Mouse (Mus musculus): Measurements from ENCODE around the gene Gm13030.
A peak's percentile ranks its signal among the peaks of the same experiment; 100 is the strongest.
"Not testable (repeated sequence)": the region's sequence is repeated elsewhere in the genome, so short reads cannot be mapped to it uniquely, and the experiment has no call there.

The Gm13030 gene

DNA sequence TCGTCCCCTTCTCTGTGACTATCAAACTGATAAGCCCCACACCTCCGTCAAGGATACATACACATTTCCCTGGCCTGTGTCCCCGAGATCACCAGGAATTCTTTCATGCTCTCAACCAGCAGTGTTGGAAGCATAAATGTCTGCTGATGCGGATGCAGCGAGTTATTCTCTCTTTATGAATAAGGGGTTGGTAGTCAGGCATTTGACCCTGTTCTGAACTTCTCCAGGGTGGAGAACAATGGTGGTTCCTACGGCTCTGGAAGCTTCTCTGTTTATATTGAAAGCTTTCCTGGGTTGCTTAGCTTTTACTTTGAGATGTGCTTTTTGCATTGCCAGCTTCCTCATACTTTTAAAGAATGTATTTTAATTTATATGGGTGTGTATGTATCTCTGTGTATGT, at the start of gene Gm13030:
Gene Gm13030, minus strand, starts transcription at position 101 of the 400 bp plus-strand sequence.
- no peak for DNase-seq (ENCODE audit: extremely low spot score)

DNA sequence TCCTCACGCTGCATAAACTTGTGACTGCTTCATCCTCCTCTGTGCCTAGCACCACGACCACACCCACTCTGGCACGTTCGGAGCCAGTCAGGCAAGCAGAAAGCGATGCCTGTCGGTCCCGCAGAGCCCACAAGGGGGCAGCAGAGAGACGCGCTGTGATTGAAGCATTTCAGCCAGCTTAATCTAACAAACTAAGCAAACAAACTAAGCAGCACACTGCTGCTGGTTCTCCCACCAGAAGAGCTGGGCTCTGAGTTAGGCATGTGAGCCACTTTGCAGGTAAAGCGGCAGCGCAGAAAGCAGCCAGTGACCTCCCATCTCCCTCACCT, 48.3 kb upstream of the Gm13030 start:
- DNase-seq (ENCODE audit: extremely low spot score) = peak; percentile 92

DNA sequence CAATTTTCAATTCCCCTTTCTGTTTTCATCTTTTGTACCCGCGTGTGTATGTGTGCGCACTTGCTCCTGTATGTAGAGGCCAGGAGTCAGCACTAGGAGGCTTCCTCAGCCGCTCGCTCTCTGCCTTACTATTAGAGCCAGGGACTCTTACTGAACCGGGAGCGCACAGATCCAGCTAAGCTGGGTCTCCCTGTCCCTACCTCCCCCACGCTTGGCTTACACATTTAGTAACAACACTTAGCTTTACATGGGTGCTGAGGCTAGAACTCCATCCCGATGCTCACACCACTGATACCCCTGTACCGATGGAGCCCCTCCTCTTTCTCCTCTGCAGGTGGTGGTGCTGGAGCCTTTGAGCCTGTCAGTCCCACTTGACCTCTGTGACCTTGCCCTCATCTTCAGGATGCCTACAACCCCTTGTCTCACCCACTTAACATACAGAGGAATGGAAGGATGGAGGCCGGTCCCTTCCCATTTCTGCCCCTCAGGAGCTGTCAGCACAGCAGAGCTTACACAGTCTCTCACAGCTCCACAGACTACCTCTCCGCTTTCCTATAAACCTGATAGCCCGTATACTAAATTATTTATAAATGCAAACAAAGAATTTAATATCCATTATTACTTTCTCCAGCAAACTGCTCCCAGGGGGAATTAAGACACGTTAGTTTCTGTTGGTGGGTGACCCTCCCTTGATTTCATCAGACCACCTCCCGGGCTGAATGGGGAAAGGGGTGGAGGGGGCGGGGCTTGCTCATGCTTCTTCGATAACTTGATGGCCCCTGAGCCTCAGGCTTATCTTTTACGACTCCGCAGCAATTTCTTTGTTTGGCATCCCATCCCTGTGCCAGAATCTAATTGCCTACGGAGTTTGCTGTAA, 47.7 kb upstream of the Gm13030 start:
- DNase-seq (ENCODE audit: extremely low spot score) = no peak

DNA sequence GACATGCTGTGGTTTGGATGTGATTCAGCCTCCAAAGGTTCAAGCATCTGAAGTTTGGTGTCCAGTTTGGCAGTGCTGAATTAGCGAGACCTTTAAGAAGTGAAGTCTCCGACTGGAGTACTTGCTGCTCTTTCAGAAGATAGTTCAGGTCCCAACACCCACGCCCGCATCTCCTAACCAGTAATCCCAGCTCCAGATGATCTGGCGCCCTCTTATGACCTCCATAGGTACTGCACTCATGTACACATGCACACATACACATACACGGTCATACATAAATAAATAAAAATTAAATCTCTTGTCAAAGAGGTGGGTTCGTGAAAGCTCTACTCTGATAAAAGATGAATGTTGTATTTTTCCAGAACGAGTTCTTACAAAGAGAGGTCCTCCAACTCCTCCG, 43.5 kb upstream of the Gm13030 start:
- DNase-seq (ENCODE audit: extremely low spot score) = no peak

DNA sequence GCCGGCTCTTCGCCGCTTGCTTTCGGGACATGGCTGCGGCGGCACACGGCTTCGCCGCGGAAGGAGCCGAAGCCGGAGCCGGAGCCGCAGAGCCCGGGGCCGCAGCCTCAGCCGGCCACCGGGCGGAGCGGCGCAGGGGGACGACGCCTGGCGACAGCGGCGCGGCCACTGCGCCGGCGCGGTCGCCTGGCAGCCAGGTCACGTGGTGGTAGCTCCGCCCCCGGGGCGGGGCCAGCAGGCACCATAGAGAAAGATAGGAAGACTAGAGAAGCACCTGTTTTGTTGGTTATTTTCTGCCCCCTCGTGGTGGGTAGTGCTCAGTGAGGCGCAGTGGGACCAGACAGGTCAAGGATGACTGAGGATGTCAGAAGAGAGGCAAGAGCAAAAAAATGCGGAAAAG, 40.0 kb upstream of the Gm13030 start, which contains the start of gene Otud3:
Gene Otud3, minus strand, starts transcription at position 149 of the 400 bp plus-strand sequence.
- DNase-seq (ENCODE audit: extremely low spot score) = peak; percentile 95

DNA sequence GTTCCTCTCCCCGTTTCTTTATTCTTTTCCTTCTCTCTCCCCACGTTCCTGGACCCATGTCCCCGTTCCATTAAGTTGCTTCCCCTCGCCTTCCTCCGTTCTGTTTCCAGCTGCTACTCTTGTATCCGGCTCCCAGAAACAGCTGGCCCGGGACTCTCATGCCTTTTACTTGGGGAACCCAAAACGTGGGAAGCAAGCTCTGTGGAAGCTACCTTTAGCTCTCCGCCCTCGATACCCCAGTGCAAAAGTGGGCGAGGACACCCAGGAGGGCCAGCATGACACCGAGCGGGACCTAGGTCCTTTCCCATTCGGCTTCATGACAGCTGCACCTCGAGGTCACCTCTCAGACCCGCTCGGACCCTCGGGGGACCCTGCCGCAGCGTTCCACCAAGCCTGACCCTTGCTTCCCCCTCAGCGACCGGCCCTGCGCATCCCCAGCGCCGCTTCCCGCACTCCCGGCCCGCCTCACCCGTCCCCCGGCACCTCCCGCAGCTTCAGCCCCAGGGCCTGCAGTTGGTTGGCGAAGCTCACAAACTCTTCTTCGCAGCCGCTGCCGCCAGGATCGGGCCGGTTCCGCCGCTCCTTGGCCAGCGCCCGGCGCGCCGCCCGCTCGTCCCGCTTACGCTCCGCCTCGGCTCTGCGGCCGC, 39.5 kb upstream of the Gm13030 start:
- DNase-seq (ENCODE audit: extremely low spot score) = no peak

DNA sequence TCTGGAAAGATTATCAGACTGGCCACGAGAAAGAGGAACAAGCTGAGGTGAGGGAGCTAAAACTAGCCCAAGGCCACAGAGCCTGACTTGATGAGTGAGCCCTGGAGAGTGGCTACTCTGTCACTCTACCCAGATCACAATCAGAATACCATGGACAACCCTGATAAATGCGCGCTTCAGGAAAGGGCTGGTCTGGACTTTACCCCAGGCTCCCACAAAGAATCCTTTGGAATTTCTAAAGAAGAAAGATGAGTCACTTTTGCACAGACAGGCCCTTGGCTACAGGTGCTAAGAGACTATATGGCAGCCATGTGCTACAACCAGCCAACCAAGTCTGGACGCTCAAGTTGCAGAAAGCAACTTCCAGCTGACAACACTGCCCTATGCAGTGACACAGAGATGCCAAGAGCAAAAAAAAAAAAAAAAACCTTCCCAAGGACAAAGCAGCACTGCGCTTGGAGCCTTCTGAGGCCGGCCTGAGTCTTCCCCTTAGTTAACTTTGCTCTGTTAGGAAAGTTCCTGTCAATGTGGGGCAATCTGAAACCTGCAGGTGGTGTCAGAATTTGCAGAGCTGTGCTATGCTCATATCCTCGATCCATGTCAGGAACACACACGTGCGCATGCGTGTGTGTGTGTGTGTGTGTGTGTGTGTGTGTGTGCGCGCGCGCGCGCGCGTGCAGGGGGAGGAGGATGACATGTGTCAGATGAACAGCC, 32.0 kb upstream of the Gm13030 start:
- DNase-seq (ENCODE audit: extremely low spot score) = no peak

DNA sequence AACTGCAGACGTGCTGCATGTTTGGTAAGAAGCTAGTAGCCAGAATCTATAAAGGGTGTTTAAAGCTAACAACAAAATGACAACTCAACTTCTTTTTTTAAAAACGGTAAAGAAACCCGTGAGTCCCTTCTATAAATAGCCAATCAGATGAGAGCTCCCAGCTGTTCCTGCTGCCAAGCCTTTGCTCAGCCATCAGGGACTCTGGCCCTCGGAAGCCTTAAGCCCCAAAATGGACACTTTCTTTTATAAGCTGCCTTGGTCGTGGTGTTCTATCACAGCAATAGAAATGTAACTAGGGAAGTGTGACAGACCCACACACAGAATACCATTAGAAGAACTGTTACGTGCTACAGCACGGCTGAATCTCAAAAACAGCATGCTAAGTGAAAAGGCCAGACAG, 25.6 kb upstream of the Gm13030 start:
- no peak for DNase-seq (ENCODE audit: extremely low spot score)

DNA sequence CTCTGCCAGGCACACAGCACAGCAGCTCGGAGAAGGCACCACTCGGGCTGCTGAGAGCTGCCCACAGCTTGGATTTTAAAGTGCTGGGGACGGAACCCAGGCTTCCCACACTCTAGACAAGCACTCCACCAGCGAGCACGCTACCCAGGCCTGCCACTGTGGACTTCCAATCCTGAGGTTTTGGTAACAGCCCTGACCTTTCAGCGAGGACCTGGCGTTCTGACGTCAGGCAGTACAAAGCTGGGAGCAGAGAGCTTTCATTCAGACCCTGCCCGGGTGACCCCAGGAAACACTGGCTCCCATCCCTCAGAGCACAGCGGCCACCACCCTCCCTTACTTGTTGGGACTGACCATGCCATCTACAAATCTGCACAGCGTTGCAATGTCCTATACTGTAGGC, 20.0 kb upstream of the Gm13030 start:
- not testable (repeated sequence) for DNase-seq (ENCODE audit: extremely low spot score)

DNA sequence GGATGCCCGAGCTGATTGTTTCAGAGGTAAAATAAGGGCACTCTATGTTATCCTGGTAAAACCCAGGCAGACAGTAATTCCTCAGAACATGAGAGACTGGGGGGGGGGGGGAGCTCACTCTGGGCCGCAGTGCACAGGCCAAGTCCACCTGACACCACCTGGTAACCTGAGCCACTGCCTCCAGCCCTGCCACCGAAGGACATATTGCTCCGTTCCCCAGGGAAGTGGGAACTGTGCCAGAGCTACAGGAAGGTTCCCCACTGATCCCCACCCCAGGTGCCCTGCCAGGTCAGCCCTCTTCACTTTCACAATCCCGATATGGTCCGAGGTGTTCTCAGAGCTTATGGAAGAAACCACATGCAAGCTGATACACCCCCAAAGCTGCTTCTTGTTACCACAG, 18.9 kb upstream of the Gm13030 start:
- DNase-seq (ENCODE audit: extremely low spot score) = no peak

DNA sequence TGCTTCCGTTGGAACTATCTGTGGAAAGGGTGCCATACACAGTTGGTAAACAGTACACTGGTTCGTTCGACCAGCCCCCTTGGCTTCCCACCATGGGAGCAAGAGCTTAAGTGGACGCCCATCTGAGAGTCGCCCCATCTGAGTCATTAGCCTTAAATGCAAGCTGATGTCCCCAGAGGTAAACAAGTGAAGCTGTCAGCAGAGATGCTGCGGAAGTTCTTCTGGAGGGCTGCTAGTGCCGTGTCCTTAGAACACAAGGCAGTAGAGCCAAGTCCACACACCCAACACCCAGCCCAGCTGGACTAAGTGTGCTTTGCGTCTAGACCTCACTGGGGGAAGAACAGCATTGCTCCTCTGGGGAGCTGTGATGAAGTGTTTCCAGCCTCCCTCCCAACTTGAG, 15.9 kb upstream of the Gm13030 start:
- no peak for DNase-seq (ENCODE audit: extremely low spot score)

DNA sequence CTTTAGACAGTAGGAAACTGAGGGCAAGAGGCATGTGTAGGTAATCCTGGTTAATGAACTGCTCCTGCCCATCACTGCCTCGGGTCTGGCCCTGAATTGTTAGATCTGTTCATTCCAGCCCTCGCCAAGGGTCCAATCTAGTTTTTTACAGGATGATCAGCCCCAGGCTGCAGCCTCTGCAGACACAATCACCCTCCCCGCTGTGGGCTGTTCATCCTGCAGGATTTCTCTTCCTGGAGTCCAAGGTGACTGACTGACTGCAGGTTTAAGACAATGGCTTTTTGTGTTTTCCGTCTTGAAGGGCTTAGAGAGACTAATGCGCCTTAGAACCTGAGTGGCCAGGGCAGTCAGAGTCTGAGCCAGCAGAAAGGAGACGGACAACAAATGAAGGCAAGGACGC, 15.4 kb upstream of the Gm13030 start:
- no peak for DNase-seq (ENCODE audit: extremely low spot score)

DNA sequence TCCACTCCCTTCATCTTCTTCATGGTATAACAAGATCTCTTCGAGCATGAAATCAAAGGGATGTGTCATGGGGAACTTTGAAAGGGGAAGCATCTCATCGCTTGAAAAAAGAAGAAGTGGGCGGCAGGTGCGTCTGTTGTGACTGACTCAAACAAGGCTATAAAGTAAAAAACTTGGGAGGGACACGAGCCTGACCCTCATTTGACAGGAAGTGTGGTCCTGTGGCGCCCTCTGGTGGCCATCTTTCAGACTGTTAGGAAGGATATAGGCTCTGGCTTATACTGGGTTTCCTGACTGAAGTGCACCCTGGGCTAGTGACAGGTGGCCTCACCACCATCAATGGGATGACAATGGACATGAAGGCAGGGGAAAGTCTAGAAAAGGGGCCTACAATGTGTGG, 10.5 kb upstream of the Gm13030 start:
- DNase-seq (ENCODE audit: extremely low spot score) = peak; percentile 76

DNA sequence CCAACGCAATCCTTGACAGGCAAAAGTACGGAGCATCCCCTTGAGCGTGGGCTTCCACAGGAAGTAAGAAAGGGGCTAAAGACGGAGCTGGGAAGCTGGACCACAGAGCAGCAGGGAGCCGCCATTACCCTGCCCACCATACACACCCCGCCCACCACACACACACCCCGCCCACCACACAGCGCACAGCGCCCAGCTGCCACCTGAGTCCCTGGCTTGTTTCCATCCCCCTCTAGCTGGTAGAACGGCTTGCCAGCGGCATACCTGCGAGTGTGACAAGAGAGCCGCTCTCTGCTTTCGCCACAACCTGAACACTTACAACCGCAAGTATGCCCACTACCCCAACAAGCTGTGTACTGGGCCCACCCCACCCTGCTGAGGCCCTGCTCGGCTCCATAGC, 8.4 kb upstream of the Gm13030 start:
- DNase-seq (ENCODE audit: extremely low spot score) = peak; percentile 33

DNA sequence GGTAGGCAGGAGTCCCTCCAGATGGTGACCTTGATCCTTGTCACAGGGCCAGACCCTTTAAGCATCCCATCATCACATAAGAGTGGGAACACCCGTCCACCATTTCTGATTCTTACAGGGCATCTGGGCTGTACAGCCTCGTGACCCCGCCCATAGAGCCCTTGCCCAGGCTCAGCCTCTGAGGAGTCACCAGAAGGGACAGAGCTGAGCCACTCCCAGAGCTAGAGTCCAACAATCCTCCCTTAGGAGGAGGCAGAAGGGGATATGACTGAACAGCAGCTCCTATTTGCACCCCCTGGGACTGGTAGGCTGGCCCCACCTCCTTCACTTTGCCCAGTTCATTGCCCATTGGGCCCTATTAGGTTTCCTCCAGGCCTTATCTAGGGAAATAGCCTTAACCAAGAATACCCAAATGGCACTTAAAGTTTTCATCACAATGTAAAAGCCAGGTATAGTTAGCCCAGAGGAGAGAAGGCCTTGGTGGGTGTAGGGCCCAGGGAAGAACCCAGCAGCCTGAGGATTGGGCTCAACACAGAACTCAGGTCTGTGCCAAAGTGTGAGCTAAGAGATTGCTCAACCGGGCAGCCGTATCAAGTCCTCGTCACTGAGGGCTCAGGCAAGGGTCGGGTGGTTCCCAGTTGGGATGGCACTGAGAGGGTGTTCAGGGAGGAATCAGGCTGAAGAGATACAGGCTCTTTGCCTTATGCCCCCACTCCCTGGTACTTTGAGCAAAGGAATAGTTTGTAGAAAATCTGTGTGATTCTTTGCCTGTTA, 7.2 kb upstream of the Gm13030 start:
- DNase-seq (ENCODE audit: extremely low spot score) = no peak

DNA sequence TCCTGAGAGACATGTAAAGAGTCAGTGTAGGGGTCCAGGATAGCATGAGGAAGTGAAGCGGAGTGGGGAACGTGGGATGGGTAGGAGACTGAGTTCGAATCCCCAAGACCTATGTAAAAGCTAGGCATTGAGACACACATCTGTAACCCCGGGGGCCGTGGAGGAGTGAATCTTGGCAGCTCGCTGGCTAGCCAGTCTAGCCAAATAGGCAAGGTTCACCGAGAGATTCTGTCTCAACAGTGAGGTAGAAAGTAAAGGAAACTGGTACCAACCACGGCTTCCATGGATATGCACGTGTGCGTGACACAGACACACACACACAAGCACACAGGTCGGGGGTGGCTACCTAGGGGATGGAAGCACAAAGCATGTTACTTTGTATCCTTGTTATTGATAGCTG, 6.0 kb upstream of the Gm13030 start:
- DNase-seq (ENCODE audit: extremely low spot score) = no peak

DNA sequence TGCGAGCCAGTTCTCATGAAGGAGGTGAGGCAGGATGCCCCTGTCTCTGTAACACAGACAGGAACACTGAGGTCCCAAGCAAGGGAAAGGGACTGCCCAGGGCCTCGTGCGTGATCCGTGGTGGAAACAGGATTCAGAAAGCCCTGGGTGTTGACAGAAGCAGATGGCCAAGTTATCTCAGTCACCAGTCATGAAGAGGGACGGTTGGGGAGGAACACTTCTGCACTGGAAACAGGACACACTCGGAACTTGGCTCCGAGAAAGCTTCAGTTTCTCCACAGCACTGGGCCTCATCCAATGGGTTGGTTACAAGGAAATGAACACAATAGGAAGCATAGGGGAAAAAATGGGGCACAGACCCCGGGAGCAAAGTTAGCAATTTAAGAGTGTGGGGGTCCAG, 5.0 kb upstream of the Gm13030 start:
- DNase-seq (ENCODE audit: extremely low spot score) = no peak

DNA sequence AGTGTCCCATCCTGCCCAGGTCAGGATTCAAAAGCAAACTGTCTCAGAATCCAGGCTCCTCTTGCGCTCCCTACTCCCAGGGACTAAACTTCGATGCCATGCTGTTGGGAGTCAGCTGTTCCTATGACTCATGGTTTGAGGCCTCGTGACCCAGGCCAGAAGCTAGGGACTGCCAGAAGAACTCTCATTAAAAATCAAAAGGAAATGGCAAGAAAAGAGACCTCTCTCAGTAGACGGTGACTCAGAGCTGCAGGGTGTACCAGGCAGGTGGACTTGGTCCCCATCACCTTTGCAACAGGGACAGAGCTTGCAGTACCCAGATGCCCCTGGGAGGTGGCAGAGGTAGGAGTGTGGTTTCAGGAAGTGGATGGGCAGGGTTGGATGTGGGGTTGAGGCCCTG, 4.0 kb upstream of the Gm13030 start, which contains the start of gene Pla2g2e:
Gene Pla2g2e, plus strand, starts transcription at position 212 of the 400 bp plus-strand sequence.
- no peak for DNase-seq (ENCODE audit: extremely low spot score)

DNA sequence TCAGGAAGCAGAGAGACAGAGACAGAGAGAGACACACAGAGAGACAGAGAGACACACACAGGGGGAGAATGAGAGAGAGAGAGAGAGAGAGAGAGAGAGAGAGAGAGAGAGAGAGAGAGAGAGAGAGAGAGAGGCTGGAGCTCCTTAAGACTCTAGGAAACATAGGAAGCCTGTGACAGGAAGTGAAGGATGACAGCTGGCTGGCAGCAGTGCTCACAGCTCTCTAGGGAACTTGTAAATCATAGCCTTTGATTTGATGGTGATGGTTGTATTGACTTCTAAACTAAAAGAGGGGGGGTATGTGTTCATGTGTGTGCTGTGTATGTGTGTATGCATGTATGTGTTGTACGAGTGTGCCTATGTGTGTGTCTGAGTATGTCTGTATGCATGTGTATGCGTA, 2.2 kb upstream of the Gm13030 start:
- no peak for DNase-seq (ENCODE audit: extremely low spot score)

DNA sequence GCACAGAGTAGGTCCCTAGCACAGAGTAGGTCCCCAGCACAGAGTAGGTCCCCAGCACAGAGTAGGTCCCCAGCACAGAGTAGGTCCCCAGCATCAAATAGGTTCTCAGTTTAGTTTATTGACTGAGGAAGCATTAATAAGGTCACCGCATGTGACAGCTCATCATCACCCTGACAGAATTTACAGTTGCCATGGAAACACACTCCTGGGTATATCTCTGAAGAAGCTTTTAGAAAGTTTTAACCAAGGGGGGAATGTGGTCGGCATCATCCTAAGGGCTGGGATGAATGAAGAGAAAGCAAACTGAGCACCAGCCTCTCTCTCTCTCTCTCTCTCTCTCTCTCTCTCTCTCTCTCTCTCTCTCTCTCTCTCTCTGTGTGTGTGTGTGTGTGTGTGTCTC, 1.5 kb upstream of the Gm13030 start:
- DNase-seq (ENCODE audit: extremely low spot score) = not testable (repeated sequence)

DNA sequence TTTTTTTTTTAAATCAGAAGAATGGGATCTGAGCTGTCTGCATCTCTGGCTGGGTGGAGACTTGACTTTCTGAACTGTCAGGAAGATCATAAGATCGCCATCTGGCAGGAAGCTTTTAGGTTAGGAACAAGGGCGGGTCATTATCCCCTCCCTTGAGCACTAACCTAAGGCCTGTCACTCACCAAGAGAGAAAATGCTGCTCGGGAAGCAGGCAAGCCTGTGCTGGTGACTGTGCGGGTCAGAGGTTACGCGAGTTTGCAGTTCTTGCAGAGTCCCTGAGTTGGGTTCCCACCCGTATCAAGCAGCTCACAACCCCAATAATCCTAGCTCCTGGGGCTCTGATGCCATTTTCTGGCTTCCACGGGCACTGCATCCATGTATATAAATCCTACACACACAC, 5.1 kb downstream of the Gm13030 start:
- DNase-seq (ENCODE audit: extremely low spot score) = peak; percentile 19

DNA sequence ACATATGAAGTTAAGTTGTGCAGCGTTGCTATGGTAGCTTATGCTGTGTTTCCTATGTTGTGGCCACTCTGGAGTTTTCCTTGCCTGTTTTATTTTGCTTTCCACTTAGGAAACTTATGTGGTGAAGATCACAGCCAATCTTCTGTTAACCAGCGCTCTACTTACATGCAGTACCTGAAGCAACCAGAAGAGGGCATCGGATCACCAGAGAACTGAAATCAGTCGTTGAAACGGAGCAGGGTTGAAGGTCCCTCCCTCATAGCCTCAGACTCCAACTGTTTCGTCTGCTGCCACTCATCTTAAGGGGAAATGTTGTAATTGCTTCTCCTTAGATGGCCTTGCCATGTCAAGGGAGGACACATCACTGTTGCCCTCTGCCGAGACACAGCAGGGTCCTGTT, 7.4 kb downstream of the Gm13030 start:
- DNase-seq (ENCODE audit: extremely low spot score) = peak; percentile 77

Measured in embryo, embryonic 9.5 days (tissue).